Mouse (Mus musculus) ES-E14 (cell line): ENCODE results near the gene Mogat1. TPM values are rescaled to one million over a fixed set of nuclear protein-coding genes. Genes with fewer than 3 reads are reported as not detected.
"Not testable (repeated sequence)": the region's sequence is repeated elsewhere in the genome, so short reads cannot be mapped to it uniquely, and the experiment has no call there.

Experiments
- DNase-seq: peaks from one replicate; pipeline ENCODE4 v3.0.0-alpha.2; 2013; ENCODE audit warnings: low read depth, low spot score
- H3K27ac ChIP-seq: 2 replicates; pipeline ENCODE4 v1.5.1; 2012; ENCODE audit warnings: low read depth, mild to moderate bottlenecking, low read length, moderate library complexity, mixed read lengths; ENCODE audit not compliant: poor library complexity, insufficient read depth, severe bottlenecking
- H3K36me3 ChIP-seq: 2 replicates; pipeline ENCODE4 v1.6.1; 2012; ENCODE audit warnings: mild to moderate bottlenecking, low read length, moderate library complexity, mixed read lengths; ENCODE audit not compliant: control insufficient read depth, poor library complexity, insufficient read depth, severe bottlenecking
- H3K4me1 ChIP-seq, 2 experiments: fragments of 150-350 bp in 1 of 2; sonication (generic) in 1 of 2; 2 replicates each; pipeline ENCODE4 v1.6.1; 2012; ENCODE audit warnings: low read length in 2 of 2, mild to moderate bottlenecking in 1 of 2, mixed read lengths in 1 of 2; ENCODE audit not compliant: control insufficient read depth in 2 of 2, insufficient read depth in 2 of 2, poor library complexity in 1 of 2
- H3K4me3 ChIP-seq, 2 experiments: fragments of 150-350 bp in 1 of 2; sonication (generic) in 1 of 2; 2 replicates each; pipeline ENCODE4 v1.5.1; 2012; ENCODE audit warnings: low read length in 2 of 2, low read depth in 1 of 2, mild to moderate bottlenecking in 1 of 2, mixed read lengths in 1 of 2; ENCODE audit not compliant: insufficient read depth in 1 of 2, poor library complexity in 1 of 2, severe bottlenecking in 1 of 2
- H3K9ac ChIP-seq: 2 replicates; pipeline ENCODE4 v1.6.1; 2012; ENCODE audit warnings: low read depth, mild to moderate bottlenecking, low read length, mixed read lengths; ENCODE audit not compliant: poor library complexity, insufficient read depth, severe bottlenecking
- H3K9me3 ChIP-seq: fragments of 150-350 bp; sonication (generic); 2 replicates; pipeline ENCODE4 v1.6.1; 2012; ENCODE audit warnings: low read depth, mild to moderate bottlenecking, low read length; ENCODE audit not compliant: control insufficient read depth, insufficient read depth
- CHD2 ChIP-seq: IDR thresholded peaks from 2 replicates; pipeline ENCODE4 v1.6.1; 2014; ENCODE audit warnings: mild to moderate bottlenecking, low read depth, low read length, inconsistent platforms
- HCFC1 ChIP-seq: IDR thresholded peaks from 2 replicates; pipeline ENCODE4 v1.6.1; 2012; ENCODE audit warnings: low read length, inconsistent platforms, borderline replicate concordance; ENCODE audit not compliant: insufficient read depth
- MAFK ChIP-seq: IDR thresholded peaks from 2 replicates; pipeline ENCODE4 v1.6.1; 2014; ENCODE audit warnings: mild to moderate bottlenecking, low read depth, low read length, inconsistent platforms; ENCODE audit not compliant: insufficient read depth
- ZC3H11A ChIP-seq: IDR thresholded peaks from 2 replicates; pipeline ENCODE4 v1.6.1; 2012; ENCODE audit warnings: low read depth, mild to moderate bottlenecking, inconsistent platforms, low read length, borderline replicate concordance
- ZNF384 ChIP-seq: IDR thresholded peaks from 2 replicates; pipeline ENCODE4 v1.6.1; 2012; ENCODE audit warnings: low read depth, low read length, inconsistent platforms
- in situ Hi-C, 2 experiments: fragments of 600-800 bp; cut with MboI; formaldehyde crosslinking; loops; one replicate each; pipeline ENCODE4 v1.15.1; 2025; ENCODE audit warnings: low sequenced_read_pairs in 2 of 2, inconsistent platforms in 1 of 2; ENCODE audit not compliant: unreplicated experiment in 2 of 2
- total RNA-seq: library from RNA; depleted of rRNA; stranded (reverse); fragments of 300-350 nt; gene quantifications from 2 replicates; pipeline ENCODE4 v1.2.3, GENCODE M21; 2012

Mogat1 gene
- total RNA-seq, 1 experiment: not detected

GRCm38 (mm10) chr1:78536310-78537164 lies 25.7 kb downstream of the Mogat1 start:
- no peaks in the 10 kb centered on the region for H3K9me3 ChIP-seq
- TF ChIP-seq CHD2 (no peak), ZC3H11A (0 out of 2 replicates have a peak, but pooled peaks have one; percentile 32)
- no peak overlapping the region for H3K27ac ChIP-seq
- H3K4me3 ChIP-seq: no peak overlapping the region
- H3K4me1 ChIP-seq: peaks cover 0 to 4% of the 10 kb centered on the region in 2 experiments; a peak in 1 of 4 replicates
- peak; percentile 55 for DNase-seq
- in situ Hi-C loops: no loop called here
- no peak overlapping the region for H3K9ac ChIP-seq
- no peaks in the 10 kb centered on the region for H3K36me3 ChIP-seq

DNA sequence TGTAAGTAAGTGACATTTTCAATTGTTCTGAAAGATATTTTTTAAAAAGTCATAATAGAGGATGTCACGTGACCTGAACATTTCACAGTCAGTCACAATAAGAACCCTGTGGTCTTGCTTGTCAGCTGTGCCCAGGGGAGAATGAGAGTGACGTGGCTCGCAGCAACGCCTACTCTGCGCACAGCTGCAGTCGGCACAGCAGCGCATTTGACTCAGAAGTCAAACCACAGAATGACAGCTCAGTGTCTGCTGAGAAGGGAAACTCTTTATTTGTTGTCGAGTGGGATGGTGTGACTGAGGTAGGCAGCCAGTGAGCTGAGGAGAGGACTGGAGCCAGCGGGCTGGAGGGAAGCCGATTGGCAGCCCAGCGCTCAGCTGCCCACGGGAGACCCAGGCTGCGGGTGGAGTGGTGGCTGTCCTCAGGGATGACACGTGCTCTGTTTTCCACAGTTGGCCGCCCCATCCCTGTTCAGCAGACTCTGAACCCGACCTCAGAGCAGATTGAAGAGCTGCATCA lies 26.8 kb downstream of the Mogat1 start:
- no peak for TF ChIP-seq ZNF384
- TF ChIP-seq HCFC1: no peak
- no peak for TF ChIP-seq MAFK
- TF ChIP-seq CHD2: no peak
- TF ChIP-seq ZC3H11A: no peak
- Histone ChIP-seq H3K9ac (no peak overlapping the region), H3K9me3 (no peaks in the 10 kb centered on the region), H3K36me3 (no peaks in the 10 kb centered on the region), H3K4me1 (peaks cover 0 to 4% of the 10 kb centered on the region in 2 experiments; a peak in 1 of 4 replicates), H3K27ac (peak overlapping the region; percentile 9; the same call in 1 of the 2 replicates), H3K4me3 (no peak overlapping the region)
- no peak for DNase-seq
- in situ Hi-C loops: no loop called here

GRCm38 (mm10) chr1:78538396-78538795 lies 27.6 kb downstream of the Mogat1 start:
- TF ChIP-seq HCFC1: no peak
- TF ChIP-seq MAFK: no peak
- TF ChIP-seq ZNF384: no peak
- TF ChIP-seq CHD2: no peak
- no peak for TF ChIP-seq ZC3H11A
- no peak overlapping the region for H3K27ac ChIP-seq
- no peak for DNase-seq
- no peaks in the 10 kb centered on the region for H3K9me3 ChIP-seq
- H3K36me3 ChIP-seq: no peaks in the 10 kb centered on the region
- H3K4me1 ChIP-seq: peaks cover 0 to 6% of the 10 kb centered on the region in 2 experiments; a peak in 1 of 4 replicates
- no peak overlapping the region for H3K9ac ChIP-seq
- in situ Hi-C loops: no loop called here
- H3K4me3 ChIP-seq: no peak overlapping the region

GRCm38 (mm10) chr1:78539166-78539565 lies 28.4 kb downstream of the Mogat1 start:
- no peaks in the 10 kb centered on the region for H3K36me3 ChIP-seq
- no peak overlapping the region for H3K9ac ChIP-seq
- no peak overlapping the region for H3K27ac ChIP-seq
- no peak for DNase-seq
- no peak overlapping the region for H3K4me3 ChIP-seq
- H3K9me3 ChIP-seq: no peaks in the 10 kb centered on the region
- in situ Hi-C loops: no loop called here
- TF ChIP-seq ZNF384 (no peak), MAFK (no peak), HCFC1 (no peak)
- H3K4me1 ChIP-seq: peaks cover 0 to 6% of the 10 kb centered on the region in 2 experiments; a peak in 1 of 4 replicates

DNA sequence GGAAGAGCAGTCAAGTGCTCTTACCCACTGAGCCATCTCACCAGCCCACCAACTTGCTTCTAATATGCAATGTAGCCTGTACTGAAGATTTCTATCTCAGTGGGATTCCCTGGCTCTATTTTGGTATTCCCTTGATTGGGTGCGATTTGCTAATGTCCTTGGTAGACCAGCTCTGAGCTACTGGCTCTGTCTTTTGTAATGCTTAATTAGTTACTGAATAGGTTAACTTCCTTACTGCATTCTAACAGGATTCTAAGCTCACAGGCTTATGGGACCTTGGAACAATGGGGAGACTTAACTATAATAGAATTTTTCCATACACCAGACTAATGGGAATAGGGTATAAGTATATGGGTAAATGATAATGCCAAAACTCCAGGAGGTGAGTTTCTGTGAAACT lies 32.8 kb downstream of the Mogat1 start:
- H3K4me1 ChIP-seq, H3K9me3 ChIP-seq, H3K27ac ChIP-seq, H3K4me3 ChIP-seq, in situ Hi-C loops, DNase-seq, H3K36me3 ChIP-seq, H3K9ac ChIP-seq: not testable (repeated sequence)
